ENCODE assay signal across 8 mouse cellular contexts in the genomic region with DNA sequence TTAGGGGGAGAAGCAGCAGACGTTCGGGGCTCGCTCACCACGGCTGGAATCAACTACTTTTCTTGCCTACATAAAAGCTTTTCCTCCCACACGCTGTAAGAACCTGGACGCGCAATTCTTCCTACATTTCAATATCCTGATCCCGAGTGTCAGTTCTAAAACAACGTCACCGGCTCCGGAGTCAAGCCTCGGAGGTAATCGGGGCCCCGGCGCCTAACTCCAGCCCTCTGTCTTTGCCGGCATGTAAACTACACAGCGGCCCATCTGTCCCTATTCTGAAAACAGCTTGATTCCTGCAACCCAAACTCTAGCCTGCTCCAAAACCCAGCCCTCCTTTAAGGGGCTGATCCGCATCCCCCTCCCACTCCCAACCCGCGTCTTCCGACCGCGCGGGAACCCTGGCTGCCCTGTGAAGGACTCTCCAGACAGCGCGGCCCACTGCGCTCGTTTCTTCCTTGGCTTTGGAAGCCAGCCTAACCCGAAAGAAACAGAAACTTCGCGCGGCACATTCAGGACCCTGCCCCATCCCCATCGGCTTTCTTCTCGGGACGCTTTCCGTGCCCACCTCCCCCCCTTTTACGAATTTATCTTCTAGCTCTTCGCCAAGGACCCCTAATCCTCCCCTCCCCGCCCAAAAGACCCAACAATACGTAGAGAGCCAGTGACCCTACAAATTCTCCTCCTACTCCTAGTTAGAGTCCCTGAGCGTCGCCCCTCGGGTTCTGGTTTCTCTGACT. TPM values are rescaled to one million over a fixed set of nuclear protein-coding genes. Genes with fewer than 3 reads are reported as not detected.
DNase-seq lines count a peak whose midpoint lies in the region; ATAC-seq and TF ChIP-seq lines count a peak whose summit lies in the region.

No protein-coding gene starts in this region.

- H3K36me3 ChIP-seq in kidney, adult 2 months (ENCODE audit: control insufficient read depth, insufficient read depth, low read length) = no peaks in the 10 kb centered on the region
- H3K36me3 ChIP-seq in embryonic facial prominence, embryonic 13.5 days = no peaks in the 10 kb centered on the region
- H3K36me3 ChIP-seq in hindbrain, embryonic 11.5 days (ENCODE audit: control insufficient read depth, insufficient read depth, low read length) = no peaks in the 10 kb centered on the region
- H3K36me3 ChIP-seq in liver, embryonic 11.5 days (ENCODE audit: control insufficient read depth, insufficient read depth, low read length) = no peaks in the 10 kb centered on the region

- TF ChIP-seq CTCF in kidney, adult 2 months (conservative IDR thresholded peaks at IDR 0.05; ENCODE audit: insufficient read depth, insufficient read length, low read depth, low read length) = no peak

- WGBS in kidney, adult 2 months = 2% methylated on average over 43 of the region's 43 CpGs
- under 1% methylated on average over 43 of the region's 43 CpGs for WGBS in embryonic facial prominence, embryonic 13.5 days
- under 1% methylated on average over 43 of the region's 43 CpGs for WGBS in hindbrain, embryonic 11.5 days
- under 1% methylated on average over 43 of the region's 43 CpGs for WGBS in liver, embryonic 11.5 days

- no peaks in the 10 kb centered on the region for H3K9me3 ChIP-seq in embryonic facial prominence, embryonic 13.5 days
- H3K9me3 ChIP-seq in hindbrain, embryonic 11.5 days (ENCODE audit: control insufficient read depth, low read length) = no peaks in the 10 kb centered on the region
- H3K9me3 ChIP-seq in liver, embryonic 11.5 days (ENCODE audit: control insufficient read depth, low read length) = no peaks in the 10 kb centered on the region

- DNase-seq in kidney, adult 2 months = peak; percentile 24
- no peak for DNase-seq in kidney, adult 8-10 months
- DNase-seq in adrenal gland, adult 2 months = peak; percentile 54
- peak; percentile 75 for DNase-seq in hindbrain, embryonic 11.5 days (ENCODE audit: low spot score)
- peak; percentile 60 for DNase-seq in liver, embryonic 11.5 days (ENCODE audit: low spot score)
- peak; percentile 76 for DNase-seq in neural tube, embryonic 10.5 days (ENCODE audit: extremely low spot score, low spot score)

- H3K4me2 ChIP-seq in embryonic facial prominence, embryonic 13.5 days = peak overlapping the region; percentile 90
- peak overlapping the region; percentile 84 for H3K4me2 ChIP-seq in hindbrain, embryonic 11.5 days (replicated peaks; ENCODE audit: low read depth, low read length)
- peak overlapping the region; percentile 78 for H3K4me2 ChIP-seq in liver, embryonic 11.5 days

- peak overlapping the region; percentile 70 for H3K27ac ChIP-seq in kidney, adult 2 months (ENCODE audit: insufficient read depth, low read depth, low read length)
- peak overlapping the region; percentile 97 for H3K27ac ChIP-seq in embryonic facial prominence, embryonic 13.5 days
- peak overlapping the region; percentile 99 for H3K27ac ChIP-seq in hindbrain, embryonic 11.5 days (ENCODE audit: low read depth, low read length)
- H3K27ac ChIP-seq in liver, embryonic 11.5 days (ENCODE audit: low read depth, low read length) = no peak overlapping the region; the same call in 1 of the 2 replicates

- peak overlapping the region; percentile 80 for H3K4me3 ChIP-seq in kidney, adult 2 months (ENCODE audit: insufficient read depth, low read depth, low read length)
- peak overlapping the region; percentile 77 for H3K4me3 ChIP-seq in embryonic facial prominence, embryonic 13.5 days
- H3K4me3 ChIP-seq in hindbrain, embryonic 11.5 days (ENCODE audit: low read depth, low read length) = peak overlapping the region; percentile 94
- peak overlapping the region; percentile 63 for H3K4me3 ChIP-seq in liver, embryonic 11.5 days (ENCODE audit: low read depth, low read length)

- H3K4me1 ChIP-seq in kidney, adult 2 months (ENCODE audit: control insufficient read depth, insufficient read depth, low read length) = no peaks in the 10 kb centered on the region
- H3K4me1 ChIP-seq in embryonic facial prominence, embryonic 13.5 days = peaks cover 48% of the 10 kb centered on the region
- peaks cover 16% of the 10 kb centered on the region for H3K4me1 ChIP-seq in hindbrain, embryonic 11.5 days (replicated peaks; ENCODE audit: control insufficient read depth, insufficient read depth, low read length)
- H3K4me1 ChIP-seq in liver, embryonic 11.5 days (replicated peaks; ENCODE audit: control insufficient read depth, insufficient read depth, low read length) = no peaks in the 10 kb centered on the region

- no peak for TF ChIP-seq POLR2A in kidney, adult 2 months (IDR thresholded peaks at IDR 0.05; ENCODE audit: low read depth, low read length)

- H3K27me3 ChIP-seq in kidney, adult 2 months (replicated peaks; ENCODE audit: control insufficient read depth, insufficient read depth, low read length) = no peaks in the 10 kb centered on the region; the same call in 1 of the 2 replicates
- peaks cover 49% of the 10 kb centered on the region for H3K27me3 ChIP-seq in embryonic facial prominence, embryonic 13.5 days
- no peaks in the 10 kb centered on the region for H3K27me3 ChIP-seq in hindbrain, embryonic 11.5 days (ENCODE audit: control insufficient read depth, insufficient read depth, low read length)
- peaks cover 64% of the 10 kb centered on the region for H3K27me3 ChIP-seq in liver, embryonic 11.5 days (replicated peaks; ENCODE audit: control insufficient read depth, insufficient read depth, low read length)

- ATAC-seq in embryonic facial prominence, embryonic 13.5 days (ENCODE audit: insufficient number of reproducible peaks, insufficient read depth, low FRiP score, low TSS enrichment, low read depth) = peak; percentile 7; the same call in 1 of the 2 replicates
- ATAC-seq in hindbrain, embryonic 11.5 days (ENCODE audit: low FRiP score) = peak; percentile 6; the same call in 1 of the 2 replicates
- ATAC-seq in liver, embryonic 11.5 days (replicated peaks; ENCODE audit: low FRiP score) = no peak
- ATAC-seq in activated CD4-positive, CD25-positive, alpha-beta regulatory T cell, adult 4 months = no peak

- peak overlapping the region; percentile 91 for H3K9ac ChIP-seq in embryonic facial prominence, embryonic 13.5 days
- H3K9ac ChIP-seq in hindbrain, embryonic 11.5 days (ENCODE audit: low read depth, low read length) = peak overlapping the region; percentile 98
- H3K9ac ChIP-seq in liver, embryonic 11.5 days (ENCODE audit: low read depth, low read length) = peak overlapping the region; percentile 60

RNA-seq across cellular contexts. Expression of a gene that starts 1.4 kb away (rescaled TPM):
- polyA plus RNA-seq in kidney, adult 2 months (2012; rRNA removed) = 7.1 and 8.2 TPM in 2 replicates
- total RNA-seq in adrenal gland, adult 2 months (2021) = 1 to 10 TPM; 2.9 to 3.5 TPM
- polyA plus RNA-seq in adrenal gland, adult 2 months (2012; rRNA removed) = 1.8 and 2.1 TPM in 2 replicates
- 10.9 and 11.3 TPM in 2 replicates for polyA plus RNA-seq in embryonic facial prominence, embryonic 13.5 days (2015; fragmentation: Nextera tagmentation; extraction: Ambion mirVana)
- polyA plus RNA-seq in hindbrain, embryonic 11.5 days (2014; fragmentation: Nextera tagmentation; extraction: Ambion mirVana) = 16.0 and 18.8 TPM in 2 replicates
- polyA plus RNA-seq in liver, embryonic 11.5 days (2014; fragmentation: Nextera tagmentation; extraction: Ambion mirVana) = 2.9 TPM in 2 replicates
- polyA plus RNA-seq in activated CD4-positive, CD25-positive, alpha-beta regulatory T cell, adult 4 months (2017; shearing (Covaris generic)) = not detected

Comparison
In these comparisons a context has a peak if more than half of its experiments do, and no peak if none do; other contexts are left out.
1. DNase-seq: peak in kidney, adult 2 months (single experiment), adrenal gland, adult 2 months (single experiment), hindbrain, embryonic 11.5 days (single experiment), liver, embryonic 11.5 days (single experiment) and neural tube, embryonic 10.5 days (single experiment); none in kidney, adult 8-10 months (0 of 2).
2. ATAC-seq: peak in embryonic facial prominence, embryonic 13.5 days (single experiment) and hindbrain, embryonic 11.5 days (single experiment); none in liver, embryonic 11.5 days (single experiment) and activated CD4-positive, CD25-positive, alpha-beta regulatory T cell, adult 4 months (single experiment).
3. Peak in every context shown above with its lines, with median percentiles within 50 percentile points of each other: H3K4me3 ChIP-seq, H3K4me2 ChIP-seq and H3K9ac ChIP-seq.